Mouse (Mus musculus): ENCODE data around the gene Tm9sf4.

GRCm38 (mm10) chr2:153147236-153147635 lies 13.9 kb upstream of the Tm9sf4 start:
- TF ChIP-seq CTCF (IDR thresholded peaks at IDR 0.05; ENCODE audit: borderline replicate concordance, insufficient read depth, low read depth, low read length): no peak
- TF ChIP-seq POLR2A (IDR thresholded peaks at IDR 0.05; ENCODE audit: borderline replicate concordance, insufficient read depth, low read length): no peak

All from cerebellum, adult 2 months (tissue).